Mouse (Mus musculus) mesoderm, embryonic 11.5 days (tissue): Measurements from ENCODE around the gene Rgma.

ENCODE experiments used
- DNase-seq: peaks from one replicate; pipeline ENCODE4 v3.0.0-alpha.2; 2012; ENCODE audit warnings: low read depth, low spot score

The Rgma gene

DNA sequence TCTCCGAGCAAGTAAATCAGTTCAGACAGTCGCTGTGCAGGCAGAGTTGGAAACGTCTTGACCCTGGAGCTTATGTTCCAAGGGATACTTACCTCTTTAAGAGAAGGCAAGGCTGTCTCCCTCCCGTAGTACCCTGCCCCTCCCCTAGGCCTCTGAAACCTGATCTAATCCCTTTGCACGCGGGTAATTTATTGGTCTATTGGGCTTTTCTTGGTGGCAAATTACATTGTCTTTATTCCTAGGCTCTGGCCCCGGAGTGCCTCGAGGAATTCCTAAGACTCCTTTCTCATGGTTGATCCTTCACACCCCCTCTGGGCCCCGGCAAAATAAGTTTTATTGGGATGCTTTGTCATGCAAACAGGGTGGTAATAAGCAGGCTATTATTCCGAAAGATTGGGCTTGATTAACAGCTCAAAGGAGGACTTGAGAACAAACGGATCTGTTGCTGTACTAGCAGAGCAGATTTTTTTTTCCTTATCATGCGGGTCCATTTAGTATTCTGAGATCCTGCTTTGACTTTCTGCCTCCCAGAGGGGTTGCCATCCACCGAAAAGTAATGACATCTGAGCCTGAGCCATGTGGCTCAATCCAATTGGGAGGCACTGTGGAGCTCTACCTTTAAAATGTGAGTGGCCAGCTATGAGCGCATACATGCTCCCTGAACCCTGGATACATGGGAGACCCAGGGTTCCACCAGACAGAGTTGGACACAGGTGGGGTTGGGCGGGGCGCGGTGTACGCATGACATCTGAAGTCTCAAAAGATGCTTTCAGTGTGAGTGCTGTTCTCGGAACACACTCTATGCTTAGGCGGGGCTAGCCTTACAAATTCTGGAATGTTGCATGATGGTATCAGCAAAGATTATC, 25.0 kb downstream of the Rgma start:
- peak; percentile 93 for DNase-seq

DNA sequence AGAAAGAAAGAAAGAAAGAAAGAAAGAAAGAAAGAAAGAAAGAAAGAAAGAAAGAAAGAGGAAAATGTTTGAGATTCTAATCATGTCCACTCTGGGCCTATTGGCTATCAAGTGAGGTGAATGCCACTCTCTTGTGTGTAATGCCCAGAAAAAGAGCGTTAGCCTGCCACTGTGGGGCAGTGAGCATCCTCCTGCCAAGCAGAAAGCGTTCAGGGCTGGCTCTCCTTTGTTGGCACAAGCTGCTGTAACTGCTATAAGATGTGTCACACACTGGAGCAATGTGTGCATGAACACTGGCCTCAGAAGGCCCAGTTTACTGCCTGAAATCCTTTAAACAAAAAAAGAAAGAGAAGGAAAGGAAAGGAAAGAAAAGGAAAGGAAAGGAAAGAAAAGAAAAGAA, 26.8 kb downstream of the Rgma start:
- DNase-seq = no peak

DNA sequence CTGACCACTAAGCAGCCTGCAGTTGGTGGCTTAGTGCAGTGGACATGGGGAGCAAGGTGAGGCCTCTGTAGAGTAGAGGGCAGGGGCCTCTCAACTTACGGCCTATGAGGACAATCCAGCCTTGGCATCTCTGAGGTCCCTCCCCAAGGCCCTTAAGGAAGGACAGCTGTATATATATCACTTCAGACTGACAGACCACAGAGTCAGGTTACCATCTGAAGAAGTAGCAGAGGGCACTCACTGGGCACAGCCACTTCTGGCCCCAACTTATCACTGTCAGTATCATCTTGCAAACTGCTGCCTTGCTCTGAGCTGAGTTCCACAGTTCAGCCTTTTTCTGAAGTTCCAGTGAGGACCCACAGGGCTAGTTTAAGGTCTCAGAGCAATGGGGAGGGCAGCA, 27.4 kb downstream of the Rgma start:
- DNase-seq = peak; percentile 47

DNA sequence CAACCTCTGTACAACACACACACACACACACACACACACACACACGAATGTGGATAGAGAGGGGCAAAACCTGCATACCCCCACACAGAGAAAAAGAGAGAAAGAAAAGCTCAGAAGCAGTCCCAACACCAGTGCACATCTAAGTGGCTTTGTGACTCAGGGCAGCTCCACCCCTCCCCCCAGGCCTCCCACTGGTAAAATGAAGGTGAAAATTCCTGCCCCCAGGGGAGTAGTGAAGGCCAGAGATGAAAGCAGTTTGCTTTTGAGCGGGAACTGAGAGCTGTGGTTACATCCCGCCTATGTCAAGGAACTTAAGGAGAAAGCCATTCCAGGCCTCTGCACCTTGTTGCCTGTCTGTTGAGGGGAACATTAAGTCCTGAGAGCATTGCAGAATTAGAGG, 28.2 kb downstream of the Rgma start:
- DNase-seq = no peak

DNA sequence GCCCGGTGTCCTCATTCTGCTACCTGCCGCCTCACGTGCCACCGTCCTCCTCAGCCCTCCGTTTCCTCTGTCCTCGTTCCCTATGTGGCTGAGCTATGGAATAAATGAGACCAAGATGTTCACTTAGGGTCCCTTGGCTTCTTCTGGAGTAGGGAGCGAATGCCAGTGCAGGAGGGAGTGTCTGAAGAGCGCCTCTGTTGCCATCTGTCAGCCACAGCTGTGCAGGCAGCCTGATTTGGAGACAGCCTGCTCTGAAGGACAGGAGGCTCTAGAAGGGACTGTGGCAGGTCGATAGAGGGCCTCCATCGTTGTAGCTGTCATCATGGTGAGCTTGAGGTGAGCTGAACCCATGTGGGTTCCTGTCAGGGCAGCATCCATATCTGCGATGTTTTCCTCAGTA, 30.2 kb downstream of the Rgma start:
- DNase-seq = no peak

DNA sequence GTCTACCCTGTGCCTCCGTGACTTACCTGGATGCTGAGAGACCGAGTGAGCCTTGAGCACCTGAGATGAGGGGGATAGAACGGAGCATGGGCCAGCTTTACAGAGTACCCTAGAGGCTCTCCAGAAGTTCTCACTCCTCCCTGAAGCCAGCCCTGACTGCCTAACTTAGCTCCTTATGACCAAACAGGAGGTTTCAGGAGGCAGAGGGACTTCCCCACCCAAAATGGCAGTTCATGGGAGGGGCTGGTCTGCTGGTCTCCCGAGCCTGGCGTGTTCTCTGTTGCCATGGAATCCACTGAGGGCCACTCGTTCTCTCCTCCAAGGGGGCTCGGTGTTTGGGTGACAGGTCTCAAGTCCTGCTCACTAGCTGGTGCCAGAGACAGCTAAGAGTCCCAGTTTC, 36.2 kb downstream of the Rgma start:
- no peak for DNase-seq

DNA sequence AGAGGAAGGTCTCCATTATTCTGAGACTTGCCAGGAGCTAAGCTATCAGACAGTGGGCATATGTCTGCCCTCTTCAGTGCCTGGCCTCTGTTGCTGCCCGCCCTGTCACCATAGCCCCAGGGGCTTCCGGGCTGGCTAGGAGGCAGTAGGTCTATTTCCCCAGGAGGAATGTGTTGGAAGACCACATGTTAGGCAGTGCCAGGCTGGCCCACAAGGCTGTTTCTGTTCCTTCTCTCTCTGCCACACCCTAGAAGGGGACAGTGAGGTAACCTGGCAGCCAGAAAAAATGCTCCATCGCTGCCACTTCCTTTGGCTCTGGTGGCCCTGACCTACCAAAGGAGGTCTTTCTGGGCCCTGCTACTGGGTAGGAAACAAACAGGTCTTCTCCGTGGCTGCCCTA, 36.7 kb downstream of the Rgma start:
- DNase-seq = no peak

DNA sequence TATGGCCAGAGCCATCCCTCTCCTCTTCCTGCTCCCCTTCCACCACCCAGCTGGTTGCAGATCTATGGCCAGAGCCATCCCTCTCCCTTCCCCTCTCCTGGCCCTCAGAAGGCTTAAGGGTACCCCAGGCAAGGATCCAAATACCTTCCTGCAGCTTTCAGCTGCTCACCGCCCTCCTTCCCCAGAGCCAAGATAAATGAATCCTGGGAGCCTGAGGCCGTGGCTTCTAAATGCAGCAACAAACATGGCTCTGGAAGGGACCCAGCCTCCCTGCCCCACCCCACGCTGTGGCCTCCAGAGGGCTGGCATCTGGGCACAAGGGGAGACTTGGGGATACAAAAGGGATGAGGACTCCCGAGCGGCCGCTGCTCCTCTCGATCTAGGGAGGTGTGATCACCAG, 37.1 kb downstream of the Rgma start:
- no peak for DNase-seq

DNA sequence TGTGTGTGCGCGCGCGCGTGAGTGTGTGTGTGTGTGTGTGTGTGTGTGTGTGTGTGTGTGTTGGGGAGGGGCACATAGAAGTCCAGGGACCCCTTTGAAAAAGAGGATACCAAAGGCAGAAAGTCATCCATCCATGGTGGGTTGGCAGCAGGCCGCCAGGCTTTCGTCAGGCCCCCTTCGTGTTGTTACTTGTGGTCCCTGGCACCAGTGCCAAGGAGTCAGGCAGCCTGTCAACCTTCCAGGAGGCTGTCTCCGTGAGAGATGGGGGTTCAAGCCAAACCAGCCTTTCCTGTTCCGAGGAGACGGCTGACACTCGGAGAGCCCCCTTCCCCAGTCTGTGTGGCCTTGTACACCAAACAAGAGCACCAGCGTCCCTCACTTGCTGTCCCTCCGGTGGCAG, 38.9 kb downstream of the Rgma start:
- no peak for DNase-seq

DNA sequence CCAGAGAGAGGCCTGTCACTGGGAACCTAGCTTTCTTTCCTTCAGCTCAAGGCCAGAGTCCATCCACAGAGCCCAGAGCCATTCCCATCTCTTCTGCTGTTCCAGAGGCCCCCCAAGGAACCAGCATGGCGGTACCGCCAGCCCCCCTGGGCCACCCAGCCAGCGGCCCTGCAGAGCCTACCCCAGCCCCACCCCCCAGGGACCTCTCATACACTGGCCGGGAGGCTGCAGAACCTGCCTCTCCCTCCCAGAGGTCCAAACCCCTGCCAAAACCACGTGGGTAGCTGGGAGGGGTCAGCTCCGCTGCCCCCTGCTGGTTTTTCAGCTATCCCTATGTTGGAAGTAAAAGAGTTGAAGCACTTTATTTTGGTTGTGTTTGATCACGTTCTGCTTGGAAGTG, 44.1 kb downstream of the Rgma start:
- DNase-seq = peak; percentile 50

DNA sequence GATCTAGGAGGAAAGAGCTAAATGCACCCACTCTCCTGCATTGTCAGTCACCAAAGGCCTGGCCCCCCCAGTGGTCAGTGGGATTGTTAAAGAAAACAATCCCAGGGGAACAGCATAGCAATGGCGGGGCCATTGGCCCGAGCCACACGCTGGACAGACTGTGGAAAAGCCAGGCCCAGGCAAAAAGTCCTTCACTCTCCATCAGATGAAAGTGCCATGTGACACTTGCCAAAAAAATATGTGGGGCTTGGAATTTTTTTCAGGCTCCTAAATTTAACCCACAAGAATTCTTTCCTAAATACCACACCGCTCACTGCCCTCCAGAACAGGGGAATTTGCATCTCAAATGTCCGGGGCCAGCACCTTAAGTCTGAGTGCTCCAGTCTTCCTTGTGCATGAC, 45.5 kb downstream of the Rgma start:
- DNase-seq = no peak

DNA sequence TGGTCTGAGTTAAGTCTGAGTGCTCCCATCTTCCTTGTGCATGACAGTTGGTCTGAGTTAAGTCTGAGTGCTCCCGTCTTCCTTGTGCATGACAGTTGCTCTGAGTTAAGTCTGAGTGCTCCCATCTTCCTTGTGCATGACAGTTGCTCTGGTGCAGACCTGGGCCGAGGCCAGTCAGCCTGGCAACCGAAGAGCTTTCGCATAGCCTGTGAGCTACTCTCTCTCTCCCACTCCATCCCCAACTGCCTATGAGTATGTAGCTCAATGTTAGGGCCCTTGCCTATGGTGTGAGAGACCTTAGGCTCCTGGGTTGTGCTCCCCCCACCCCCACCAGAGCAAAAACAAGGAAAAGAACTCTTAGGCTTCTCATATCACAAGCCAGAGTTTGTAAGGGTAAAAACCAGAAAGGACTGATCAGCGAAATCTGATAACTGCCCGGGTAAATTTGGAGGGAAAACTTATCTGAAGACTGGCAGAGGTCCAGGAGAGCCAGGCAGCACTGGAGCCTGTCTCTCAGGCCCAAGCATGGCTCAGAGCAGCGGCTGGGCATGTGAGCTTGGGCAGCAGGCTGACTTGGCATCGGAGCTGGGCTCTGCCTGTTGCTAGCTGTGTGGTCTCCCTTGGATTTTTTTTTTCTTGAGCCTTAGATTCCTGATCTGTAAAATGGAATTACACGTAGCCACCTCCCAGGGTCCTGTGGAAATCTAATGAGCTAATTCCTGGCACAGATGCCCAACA, 46.1 kb downstream of the Rgma start:
- no peak for DNase-seq

DNA sequence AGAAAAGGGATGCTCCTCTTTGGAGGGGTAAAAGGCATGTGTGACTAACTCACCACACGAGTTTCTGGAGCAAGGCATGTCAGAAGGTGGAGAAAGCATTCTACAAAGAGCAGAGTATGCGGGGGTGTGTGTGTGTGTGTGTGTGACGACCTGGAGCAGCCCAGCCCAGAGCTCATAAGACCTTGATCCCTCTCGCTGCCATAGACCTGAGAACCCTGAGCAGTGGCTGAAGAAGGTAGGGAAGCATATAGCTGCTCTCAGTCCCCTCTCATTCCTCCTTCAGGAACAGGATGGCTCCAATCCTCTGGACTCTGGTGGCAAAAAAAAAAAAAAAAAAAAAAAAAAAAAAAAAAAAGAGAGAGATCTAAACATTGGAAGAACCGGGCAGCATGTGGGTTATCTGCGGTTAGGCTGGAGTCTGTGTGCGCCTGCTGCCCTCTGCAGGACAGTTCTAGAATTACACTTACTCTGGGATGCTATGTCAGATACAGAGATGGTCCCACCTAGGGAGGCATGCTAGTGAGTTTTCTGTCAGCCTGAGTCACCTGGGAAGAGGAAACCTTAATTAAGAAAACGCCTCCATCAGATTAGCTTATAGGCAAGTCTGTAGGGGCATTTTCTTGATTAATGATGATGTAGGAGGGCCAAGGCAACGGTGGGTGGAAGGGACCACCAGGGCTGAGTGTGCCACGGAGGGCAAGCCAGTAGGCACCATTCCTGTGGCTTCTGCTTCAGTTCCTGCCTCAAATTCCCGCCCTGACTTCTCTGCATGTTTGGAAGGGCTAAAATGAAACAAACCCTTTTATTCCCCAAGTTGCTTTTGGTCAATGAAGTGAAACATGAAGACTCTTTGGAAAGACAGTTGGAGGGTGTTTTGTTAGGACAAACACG, 47.2 kb downstream of the Rgma start:
- DNase-seq = peak; percentile 84

DNA sequence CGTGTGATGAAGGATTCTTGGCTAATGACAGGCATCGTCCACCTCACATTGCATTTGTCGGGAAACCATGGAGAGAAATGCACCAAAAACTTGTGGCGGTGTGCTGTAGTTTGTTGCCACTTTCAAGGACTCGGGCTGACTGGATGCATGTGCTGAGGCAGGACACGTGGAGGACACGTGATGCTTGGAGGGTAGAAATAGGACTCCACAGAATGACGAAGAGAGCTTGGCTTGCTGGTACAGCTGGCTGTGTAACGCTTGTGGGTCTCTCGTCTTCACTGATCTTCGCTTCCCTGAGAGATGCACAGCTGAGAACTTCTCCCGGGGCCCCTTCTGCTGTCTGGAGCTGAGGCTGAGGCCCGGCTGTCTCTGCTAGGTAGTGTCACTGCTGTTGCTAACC, 47.9 kb downstream of the Rgma start:
- no peak for DNase-seq

DNA sequence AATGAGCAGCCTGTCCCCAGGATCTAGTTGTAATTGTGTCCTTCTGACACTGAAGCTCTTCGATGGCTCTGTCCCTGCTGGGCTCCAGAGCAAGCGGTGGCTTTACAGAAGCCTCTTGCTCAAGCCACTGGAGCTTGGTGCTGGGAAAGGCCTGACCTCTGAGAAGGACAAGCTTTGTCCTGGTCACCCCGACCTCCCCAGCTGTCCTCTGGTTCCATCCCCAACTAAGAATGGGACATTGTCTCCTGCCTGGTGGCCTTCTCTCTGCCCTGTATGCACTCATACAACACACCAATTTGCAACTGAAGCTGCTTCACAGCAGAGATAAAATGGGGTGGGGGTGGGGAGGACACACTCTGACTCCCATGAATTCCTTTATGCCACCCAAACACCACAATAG, 48.9 kb downstream of the Rgma start:
- DNase-seq = no peak

DNA sequence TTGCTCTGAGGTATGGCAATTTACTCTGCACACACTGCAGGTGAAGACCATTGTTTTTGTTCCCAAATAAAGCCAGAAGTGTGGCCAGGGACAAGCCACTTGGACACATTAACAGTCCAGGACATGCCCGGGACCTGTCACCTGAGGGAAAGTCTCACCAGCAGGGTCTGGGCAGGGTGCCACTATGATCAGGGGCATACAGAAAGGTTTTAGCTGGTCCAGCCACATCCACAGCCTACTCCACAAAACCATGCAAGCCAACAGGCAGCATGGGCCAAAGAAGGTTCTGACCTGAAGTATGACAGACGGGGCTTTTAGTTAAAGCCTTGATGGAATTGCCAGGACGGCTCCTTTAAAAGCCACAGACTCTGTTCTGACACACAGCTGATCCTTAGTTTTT, 49.4 kb downstream of the Rgma start:
- DNase-seq = no peak

DNA sequence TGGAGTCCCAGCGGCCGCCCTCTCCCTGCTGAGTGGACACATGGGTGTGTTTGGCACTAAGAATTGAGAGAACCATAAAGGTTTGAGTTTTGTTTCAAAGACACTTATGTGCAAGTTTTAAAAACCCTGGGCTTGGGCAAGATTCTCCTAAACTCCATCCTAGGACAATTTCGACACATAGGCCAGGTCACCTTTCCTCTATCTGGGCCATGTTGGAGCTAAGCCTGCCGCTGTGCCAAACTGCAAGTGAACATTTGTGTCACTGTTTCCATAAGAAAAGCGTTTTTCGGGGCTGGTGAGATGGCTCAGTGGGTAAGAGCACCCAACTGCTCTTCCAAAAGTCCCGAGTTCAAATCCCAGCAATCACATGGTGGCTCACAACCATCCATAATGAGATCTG, 50.1 kb downstream of the Rgma start:
- DNase-seq = no peak

DNA sequence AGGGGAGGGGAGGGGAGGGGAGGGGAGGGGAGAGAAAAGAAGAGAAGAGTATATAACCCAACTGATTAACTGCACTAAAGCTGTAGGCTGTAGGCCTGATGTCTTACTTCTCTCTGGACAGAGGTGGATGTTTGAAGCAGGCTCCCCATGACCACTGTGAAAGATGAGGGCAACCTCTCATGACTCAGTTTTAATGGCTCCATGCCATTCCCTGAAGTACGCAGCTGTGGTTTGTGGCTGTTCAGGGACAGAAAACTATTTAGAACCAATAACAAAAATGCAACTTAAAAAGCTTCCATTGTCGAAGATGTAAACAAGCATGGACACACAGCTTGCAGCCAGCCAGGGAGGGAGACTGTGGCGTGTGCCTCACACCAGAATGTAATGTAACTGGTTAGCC, 50.9 kb downstream of the Rgma start:
- no peak for DNase-seq

DNA sequence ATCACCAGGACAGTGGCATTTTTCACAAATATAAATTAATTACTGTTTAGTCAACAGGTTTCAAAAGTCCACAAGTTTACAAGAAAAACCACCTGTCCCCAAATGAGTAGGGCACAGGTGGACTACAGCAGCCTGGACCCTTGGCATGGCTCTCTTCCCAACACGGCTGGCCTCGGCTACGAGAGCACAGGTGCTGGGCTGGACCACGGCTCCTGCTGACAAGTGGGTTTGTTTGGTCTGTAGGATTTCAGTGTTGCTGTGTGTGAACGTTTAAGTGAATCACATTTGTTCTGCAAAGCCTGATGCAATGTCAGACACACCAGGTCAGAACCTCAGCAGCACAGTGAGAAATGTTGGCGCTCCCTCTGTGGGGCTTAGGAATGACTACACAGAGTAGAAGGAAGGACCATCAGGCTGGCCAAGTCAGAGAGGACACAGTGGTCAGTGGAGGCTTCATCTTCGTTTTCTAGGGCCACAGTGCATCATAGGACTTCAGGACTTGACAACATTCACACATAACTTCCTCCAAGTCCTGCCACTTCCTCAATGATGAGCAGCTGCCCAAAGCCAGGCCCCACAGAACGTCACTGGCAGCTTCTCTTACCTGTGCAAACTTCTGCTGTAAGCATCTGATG, 51.6 kb downstream of the Rgma start:
- DNase-seq = no peak

DNA sequence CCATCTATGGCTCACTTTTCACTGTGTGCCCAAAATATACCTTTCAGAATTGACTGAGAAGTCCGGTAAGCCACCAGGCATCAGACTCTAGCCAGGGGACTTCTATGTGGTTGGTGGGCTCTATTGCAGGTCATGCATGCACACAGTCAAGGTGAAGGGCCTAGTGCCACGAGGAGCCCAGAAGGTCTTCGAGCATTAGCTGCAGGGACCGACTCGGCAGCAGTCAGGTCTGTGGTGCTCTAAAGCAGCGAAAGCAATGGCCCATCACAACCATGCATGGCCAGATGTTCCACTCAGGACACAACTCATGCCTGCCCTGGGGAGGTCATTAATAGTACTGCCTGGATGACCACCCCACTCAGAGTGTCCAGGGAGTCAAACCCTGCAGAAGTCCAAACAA, 52.5 kb downstream of the Rgma start:
- no peak for DNase-seq

DNA sequence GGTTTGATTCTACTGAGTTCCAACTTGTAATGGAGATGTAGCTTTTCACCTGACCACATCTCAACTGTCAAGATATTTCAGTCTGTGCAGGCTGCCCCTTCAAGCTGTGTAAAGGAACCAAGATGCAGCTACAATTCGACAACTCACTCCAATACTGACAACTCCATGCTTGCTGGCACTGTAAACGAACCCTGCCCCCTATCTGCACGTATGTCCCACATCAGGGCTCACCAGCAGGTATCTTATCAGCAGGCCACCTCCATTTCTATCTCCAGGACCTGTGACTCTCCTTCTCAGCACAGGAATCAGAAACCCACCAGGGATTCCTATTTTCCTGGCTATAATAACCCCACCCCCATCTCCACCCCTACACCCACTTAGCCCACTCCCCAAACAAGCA, 53.2 kb downstream of the Rgma start:
- DNase-seq = no peak
